ENCODE assay signal across 8 mouse cellular contexts in genomic region chr7:113250433-113250991, GRCm38 (mm10). TPM values are rescaled to one million over a fixed set of nuclear protein-coding genes. Genes with fewer than 3 reads are reported as not detected.
DNase-seq lines count a peak whose midpoint lies in the region; ATAC-seq lines count a peak whose summit lies in the region.

No protein-coding gene starts in this region.

- peak; percentile 57 for DNase-seq in right cerebral cortex, adult 18-20 months
- no peak for DNase-seq in right cerebral cortex, postnatal 25 days
- peak; percentile 42 for DNase-seq in cerebellum, adult 11 months
- peak; percentile 30 for DNase-seq in neural tube, embryonic 10.5 days (ENCODE audit: extremely low spot score, low spot score)

- no peaks in the 10 kb centered on the region for H3K9me3 ChIP-seq in forebrain, embryonic 16.5 days (ENCODE audit: control insufficient read depth, low read length)
- H3K9me3 ChIP-seq in hindbrain, embryonic 16.5 days (ENCODE audit: control insufficient read depth, low read length) = no peaks in the 10 kb centered on the region
- H3K9me3 ChIP-seq in limb, embryonic 15.5 days = no peaks in the 10 kb centered on the region

- H3K4me2 ChIP-seq in forebrain, embryonic 16.5 days (ENCODE audit: low read length) = no peak overlapping the region
- no peak overlapping the region for H3K4me2 ChIP-seq in hindbrain, embryonic 16.5 days (ENCODE audit: low read length)
- no peak overlapping the region for H3K4me2 ChIP-seq in limb, embryonic 15.5 days

- no peak overlapping the region; the same call in 1 of the 2 replicates for H3K9ac ChIP-seq in forebrain, embryonic 16.5 days (replicated peaks; ENCODE audit: low read depth, low read length)
- H3K9ac ChIP-seq in hindbrain, embryonic 16.5 days (ENCODE audit: low read depth, low read length) = 0 out of 2 replicates have a peak overlapping the region, but pooled peaks have one; percentile 3
- no peak overlapping the region for H3K9ac ChIP-seq in limb, embryonic 15.5 days

- H3K4me1 ChIP-seq in forebrain, embryonic 16.5 days (replicated peaks; ENCODE audit: control insufficient read depth, insufficient read depth, low read length) = peaks cover 46% of the 10 kb centered on the region
- peaks cover 36% of the 10 kb centered on the region for H3K4me1 ChIP-seq in hindbrain, embryonic 16.5 days (ENCODE audit: control insufficient read depth, insufficient read depth, low read depth, low read length)
- H3K4me1 ChIP-seq in limb, embryonic 15.5 days = peaks cover 29% of the 10 kb centered on the region

- no peak overlapping the region for H3K4me3 ChIP-seq in forebrain, embryonic 16.5 days (replicated peaks; ENCODE audit: low read length)
- H3K4me3 ChIP-seq in hindbrain, embryonic 16.5 days (ENCODE audit: low read length) = no peak overlapping the region
- no peak overlapping the region for H3K4me3 ChIP-seq in limb, embryonic 15.5 days

- H3K27me3 ChIP-seq in forebrain, embryonic 16.5 days (replicated peaks; ENCODE audit: control insufficient read depth, insufficient read depth, low read length) = no peaks in the 10 kb centered on the region
- H3K27me3 ChIP-seq in hindbrain, embryonic 16.5 days (replicated peaks; ENCODE audit: control insufficient read depth, insufficient read depth, low read length) = no peaks in the 10 kb centered on the region
- no peaks in the 10 kb centered on the region for H3K27me3 ChIP-seq in limb, embryonic 15.5 days

- no peaks in the 10 kb centered on the region for H3K36me3 ChIP-seq in forebrain, embryonic 16.5 days (ENCODE audit: control insufficient read depth, insufficient read depth)
- no peaks in the 10 kb centered on the region for H3K36me3 ChIP-seq in hindbrain, embryonic 16.5 days (ENCODE audit: control insufficient read depth, insufficient read depth, low read length)
- no peaks in the 10 kb centered on the region for H3K36me3 ChIP-seq in limb, embryonic 15.5 days

- 10% methylated on average over 3 of the region's 3 CpGs for WGBS in forebrain, embryonic 16.5 days
- WGBS in hindbrain, embryonic 16.5 days = 34% methylated on average over 3 of the region's 3 CpGs
- whole genome bisulfite sequencing in limb, embryonic 15.5 days = 48% methylated on average over 3 of the region's 3 CpGs

- peak overlapping the region; percentile 87 for H3K27ac ChIP-seq in forebrain, embryonic 16.5 days (ENCODE audit: low read length)
- H3K27ac ChIP-seq in hindbrain, embryonic 16.5 days (ENCODE audit: low read depth, low read length) = peak overlapping the region; percentile 81
- peak overlapping the region; percentile 47; the same call in 1 of the 2 replicates for H3K27ac ChIP-seq in limb, embryonic 15.5 days

- peak; percentile 61 for ATAC-seq in forebrain, embryonic 16.5 days
- ATAC-seq in hindbrain, embryonic 16.5 days = peak; percentile 73
- ATAC-seq in limb, embryonic 15.5 days (ENCODE audit: insufficient number of reproducible peaks, low FRiP score, low TSS enrichment, low read depth) = 0 out of 2 replicates have a peak, but pooled peaks have one; percentile 32
- no peak for ATAC-seq in erythroid progenitor cell, adult 5-6 weeks (replicated peaks; ENCODE audit: low FRiP score, poor library complexity, severe bottlenecking)

RNA-seq across cellular contexts. Expression of gene Arntl, which starts 43.2 kb away (rescaled TPM):
- polyA plus RNA-seq in forebrain, embryonic 16.5 days (2015; fragmentation: Nextera tagmentation; extraction: Ambion mirVana) = 15.6 and 18.4 TPM in 2 replicates
- polyA plus RNA-seq in hindbrain, embryonic 16.5 days (2015; fragmentation: Nextera tagmentation; extraction: Ambion mirVana) = 21.2 and 21.7 TPM in 2 replicates
- polyA plus RNA-seq in limb, embryonic 15.5 days (2015; fragmentation: Nextera tagmentation; extraction: Ambion mirVana) = 6.7 and 7.5 TPM in 2 replicates
- 5.8 and 12.6 TPM in 2 replicates for total RNA-seq in erythroid progenitor cell, adult 5-6 weeks (2015; ENCODE audit: low replicate concordance)
- 4.7 and 5.4 TPM in 2 replicates for total RNA-seq in erythroid progenitor cell, adult 5-6 weeks (2017; ENCODE audit: low replicate concordance)
